Mouse (Mus musculus) lung, postnatal 0 days (tissue): ENCODE data around the gene Rras.

Experiments used
- CTCF ChIP-seq: IDR thresholded peaks from 2 replicates; pipeline ENCODE4 v1.5.1; 2016; ENCODE audit warnings: antibody characterized with exemption, mild to moderate bottlenecking
- EP300 ChIP-seq: IDR thresholded peaks from 2 replicates; pipeline ENCODE4 v1.6.1; 2016; ENCODE audit warnings: antibody characterized with exemption, mild to moderate bottlenecking, control low read depth

GRCm38 (mm10) chr7:45058607-45059571, 41.1 kb downstream of the Rras start:
- TF ChIP-seq CTCF (no peak), EP300 (no peak)
